Mouse (Mus musculus) stomach, postnatal 0 days (tissue): Measurements from ENCODE around the gene Ifna13.

Source experiments
- CTCF ChIP-seq: IDR thresholded peaks from 2 replicates; pipeline ENCODE4 v1.5.1; 2016; ENCODE audit warnings: antibody characterized with exemption, low read depth, mild to moderate bottlenecking, moderate library complexity
- EP300 ChIP-seq: optimal IDR thresholded peaks from 2 replicates; pipeline ENCODE3; 2016; ENCODE audit warnings: antibody characterized with exemption

GRCm38 (mm10) chr4:88634311-88634710 lies 9.9 kb downstream of the Ifna13 start, which contains the start of gene C87499:
- TF ChIP-seq CTCF = no peak
- TF ChIP-seq EP300 = no peak
